Mouse (Mus musculus): ENCODE measurements around the gene Ptf1a. TPM values are rescaled to one million over a fixed set of nuclear protein-coding genes. Genes with fewer than 3 reads are reported as not detected.

Ptf1a gene
- polyA plus RNA-seq, 1 experiment, result 0.28 TPM

DNA sequence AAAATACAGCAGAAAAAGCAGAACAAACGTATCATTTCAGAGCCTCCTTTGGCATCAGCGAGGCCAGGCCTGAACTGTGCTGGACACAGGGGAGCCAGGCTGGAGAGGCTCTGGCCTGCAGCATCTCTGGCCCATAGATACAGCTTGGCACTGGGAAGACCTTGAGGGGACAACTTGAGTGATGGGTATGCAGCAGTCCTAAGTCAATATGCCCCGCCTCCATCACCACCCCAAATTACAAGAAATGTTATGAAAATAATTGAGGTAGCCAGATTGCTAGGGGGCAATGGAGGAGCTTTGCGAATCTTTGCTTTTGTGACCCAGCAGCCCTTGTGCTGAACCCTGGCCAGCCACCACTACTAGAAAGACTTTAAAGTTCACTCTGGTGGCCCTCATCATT is 3.8 kb downstream of the Ptf1a start:
- no peaks in the 10 kb centered on the region for H3K36me3 ChIP-seq (ENCODE audit: control insufficient read depth, insufficient read depth, low read length)
- no peak overlapping the region for H3K27ac ChIP-seq (ENCODE audit: control insufficient read depth, insufficient read depth, low read length)
- H3K27me3 ChIP-seq (ENCODE audit: control insufficient read depth, insufficient read depth, low read length), result peaks cover 22% of the 10 kb centered on the region
- no peak for DNase-seq
- TF ChIP-seq POLR2A (IDR thresholded peaks at IDR 0.05; ENCODE audit: control insufficient read depth, extremely low read depth, insufficient read depth, low read length, poor library complexity), result no peak
- TF ChIP-seq CTCF (IDR thresholded peaks at IDR 0.05; ENCODE audit: borderline replicate concordance, control insufficient read depth, extremely low read depth, insufficient read depth, low read length, poor library complexity), result no peak
- H3K4me1 ChIP-seq (replicated peaks; ENCODE audit: control insufficient read depth, insufficient read depth, low read length), result no peaks in the 10 kb centered on the region
- WGBS, result 33% methylated on average over 4 of the region's 4 CpGs
- no peak overlapping the region for H3K4me3 ChIP-seq (ENCODE audit: control insufficient read depth, insufficient read depth, low read length)

- Histone ChIP-seq H3K4me1 (replicated peaks; ENCODE audit: control insufficient read depth, insufficient read depth, low read length) (no peaks in the 10 kb centered on the region), H3K36me3 (ENCODE audit: control insufficient read depth, insufficient read depth, low read length) (no peaks in the 10 kb centered on the region), H3K27me3 (ENCODE audit: control insufficient read depth, insufficient read depth, low read length) (peaks cover 11% of the 10 kb centered on the region), H3K4me3 (ENCODE audit: control insufficient read depth, insufficient read depth, low read length) (no peak overlapping the region), H3K27ac (ENCODE audit: control insufficient read depth, insufficient read depth, low read length) (no peak overlapping the region)
- 8% methylated on average over 19 of the region's 19 CpGs for WGBS
- TF ChIP-seq POLR2A (IDR thresholded peaks at IDR 0.05; ENCODE audit: control insufficient read depth, extremely low read depth, insufficient read depth, low read length, poor library complexity), result no peak
- TF ChIP-seq CTCF (IDR thresholded peaks at IDR 0.05; ENCODE audit: borderline replicate concordance, control insufficient read depth, extremely low read depth, insufficient read depth, low read length, poor library complexity), result no peak
- DNase-seq, result no peak
Observed at GRCm38 (mm10) chr2:19452531-19453055, 7.1 kb downstream of the Ptf1a start.

- 7% methylated on average over 5 of the region's 5 CpGs for WGBS
- no peak for TF ChIP-seq POLR2A (IDR thresholded peaks at IDR 0.05; ENCODE audit: control insufficient read depth, extremely low read depth, insufficient read depth, low read length, poor library complexity)
- peaks cover 4% of the 10 kb centered on the region for H3K27me3 ChIP-seq (ENCODE audit: control insufficient read depth, insufficient read depth, low read length)
Observed at GRCm38 (mm10) chr2:19455228-19455627, 9.8 kb downstream of the Ptf1a start.

GRCm38 (mm10) chr2:19455857-19456482 is 10.5 kb downstream of the Ptf1a start:
- no peak for TF ChIP-seq POLR2A (IDR thresholded peaks at IDR 0.05; ENCODE audit: control insufficient read depth, extremely low read depth, insufficient read depth, low read length, poor library complexity)
- TF ChIP-seq CTCF (IDR thresholded peaks at IDR 0.05; ENCODE audit: borderline replicate concordance, control insufficient read depth, extremely low read depth, insufficient read depth, low read length, poor library complexity), result no peak
- DNase-seq, result no peak
- Histone ChIP-seq H3K4me3 (ENCODE audit: control insufficient read depth, insufficient read depth, low read length) (no peak overlapping the region), H3K27ac (ENCODE audit: control insufficient read depth, insufficient read depth, low read length) (no peak overlapping the region), H3K27me3 (ENCODE audit: control insufficient read depth, insufficient read depth, low read length) (peaks cover 4% of the 10 kb centered on the region), H3K36me3 (ENCODE audit: control insufficient read depth, insufficient read depth, low read length) (no peaks in the 10 kb centered on the region), H3K4me1 (replicated peaks; ENCODE audit: control insufficient read depth, insufficient read depth, low read length) (no peaks in the 10 kb centered on the region)
- WGBS, result 23% methylated on average over 10 of the region's 10 CpGs

More at GRCm38 (mm10) chr2:19455228-19455627, 9.8 kb downstream of the Ptf1a start:
- Histone ChIP-seq H3K36me3 (ENCODE audit: control insufficient read depth, insufficient read depth, low read length) (no peaks in the 10 kb centered on the region), H3K4me1 (replicated peaks; ENCODE audit: control insufficient read depth, insufficient read depth, low read length) (no peaks in the 10 kb centered on the region), H3K4me3 (ENCODE audit: control insufficient read depth, insufficient read depth, low read length) (no peak overlapping the region), H3K27ac (ENCODE audit: control insufficient read depth, insufficient read depth, low read length) (no peak overlapping the region)
- DNase-seq, result no peak

- Histone ChIP-seq H3K4me1 (replicated peaks; ENCODE audit: control insufficient read depth, insufficient read depth, low read length) (no peaks in the 10 kb centered on the region), H3K36me3 (ENCODE audit: control insufficient read depth, insufficient read depth, low read length) (no peaks in the 10 kb centered on the region), H3K27ac (ENCODE audit: control insufficient read depth, insufficient read depth, low read length) (no peak overlapping the region), H3K4me3 (ENCODE audit: control insufficient read depth, insufficient read depth, low read length) (no peak overlapping the region), H3K27me3 (ENCODE audit: control insufficient read depth, insufficient read depth, low read length) (no peaks in the 10 kb centered on the region)
- 57% methylated on average over 2 of the region's 2 CpGs for WGBS
- no peak for DNase-seq
- TF ChIP-seq POLR2A (IDR thresholded peaks at IDR 0.05; ENCODE audit: control insufficient read depth, extremely low read depth, insufficient read depth, low read length, poor library complexity), result no peak
- no peak for TF ChIP-seq CTCF (IDR thresholded peaks at IDR 0.05; ENCODE audit: borderline replicate concordance, control insufficient read depth, extremely low read depth, insufficient read depth, low read length, poor library complexity)
Observed at GRCm38 (mm10) chr2:19458785-19459184, 13.3 kb downstream of the Ptf1a start.

DNA sequence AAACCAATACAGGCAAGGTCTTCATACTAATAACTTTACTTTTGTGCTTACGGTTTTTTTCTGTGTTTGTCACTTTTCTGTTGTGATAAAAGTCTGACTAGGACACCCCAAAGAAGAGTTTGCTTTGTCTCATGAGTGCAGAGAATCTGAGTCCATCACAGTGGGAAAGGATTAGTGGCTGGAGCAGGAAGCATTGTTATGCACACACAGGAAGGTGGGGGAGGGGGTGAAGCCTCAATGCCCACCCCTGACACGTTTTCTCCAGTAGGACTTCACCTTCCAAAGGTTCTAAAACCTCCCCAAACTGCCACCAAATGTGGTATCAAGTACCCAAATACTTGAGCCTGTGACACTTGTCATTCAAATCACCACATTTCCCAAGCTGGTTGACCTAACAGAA is 16.5 kb downstream of the Ptf1a start:
- 42% methylated on average over 2 of the region's 2 CpGs for WGBS
- no peak overlapping the region for H3K4me3 ChIP-seq (ENCODE audit: control insufficient read depth, insufficient read depth, low read length)
- TF ChIP-seq CTCF (IDR thresholded peaks at IDR 0.05; ENCODE audit: borderline replicate concordance, control insufficient read depth, extremely low read depth, insufficient read depth, low read length, poor library complexity) (no peak), POLR2A (IDR thresholded peaks at IDR 0.05; ENCODE audit: control insufficient read depth, extremely low read depth, insufficient read depth, low read length, poor library complexity) (no peak)

DNA sequence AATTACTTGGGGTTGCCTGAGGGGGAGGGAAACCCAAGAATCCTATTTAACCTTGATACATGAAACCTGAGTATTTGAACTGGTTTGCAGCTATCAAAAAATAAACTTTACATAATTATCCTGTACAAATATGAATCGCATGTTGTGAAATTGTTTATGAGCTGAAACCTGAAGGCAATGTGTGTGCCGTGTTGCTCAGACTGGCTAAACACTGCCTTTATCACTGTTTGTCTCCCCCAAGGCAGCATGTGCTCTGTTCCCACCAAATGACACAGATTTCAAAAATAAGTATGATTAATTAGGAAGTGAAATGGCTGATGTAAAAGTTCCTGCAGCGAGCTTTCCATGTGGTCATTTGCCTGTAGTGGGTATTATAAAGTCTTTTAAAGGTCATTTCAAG is 44.8 kb downstream of the Ptf1a start:
- TF ChIP-seq POLR2A (IDR thresholded peaks at IDR 0.05; ENCODE audit: control insufficient read depth, extremely low read depth, insufficient read depth, low read length, poor library complexity), result no peak
- no peak for TF ChIP-seq CTCF (IDR thresholded peaks at IDR 0.05; ENCODE audit: borderline replicate concordance, control insufficient read depth, extremely low read depth, insufficient read depth, low read length, poor library complexity)
- Histone ChIP-seq H3K27me3 (ENCODE audit: control insufficient read depth, insufficient read depth, low read length) (no peaks in the 10 kb centered on the region), H3K27ac (ENCODE audit: control insufficient read depth, insufficient read depth, low read length) (no peak overlapping the region), H3K36me3 (ENCODE audit: control insufficient read depth, insufficient read depth, low read length) (no peaks in the 10 kb centered on the region), H3K4me1 (replicated peaks; ENCODE audit: control insufficient read depth, insufficient read depth, low read length) (no peaks in the 10 kb centered on the region), H3K4me3 (ENCODE audit: control insufficient read depth, insufficient read depth, low read length) (no peak overlapping the region)
- WGBS, result 86% methylated on average over 3 of the region's 3 CpGs
- no peak for DNase-seq

More for the DNA sequence above, 16.5 kb downstream of the Ptf1a start:
- Histone ChIP-seq H3K27ac (ENCODE audit: control insufficient read depth, insufficient read depth, low read length) (no peak overlapping the region), H3K4me1 (replicated peaks; ENCODE audit: control insufficient read depth, insufficient read depth, low read length) (no peaks in the 10 kb centered on the region), H3K27me3 (ENCODE audit: control insufficient read depth, insufficient read depth, low read length) (no peaks in the 10 kb centered on the region), H3K36me3 (ENCODE audit: control insufficient read depth, insufficient read depth, low read length) (no peaks in the 10 kb centered on the region)
- no peak for DNase-seq

Other genes starting within 250 kb of the Ptf1a start
- gene Armc3, start 246.4 kb upstream of the Ptf1a start, polyA plus RNA-seq (2012; rRNA removed), result 0.05 and 0.11 TPM in 2 replicates
- gene Msrb2, start 74.2 kb upstream of the Ptf1a start, polyA plus RNA-seq (2012; rRNA removed), result 15.6 and 20.6 TPM in 2 replicates
- not detected in 2 replicates for gene 4921504E06Rik, start 108.3 kb downstream of the Ptf1a start, polyA plus RNA-seq (2012; rRNA removed)
- gene Otud1, start 212.1 kb downstream of the Ptf1a start, polyA plus RNA-seq (2012; rRNA removed), result 16.1 and 33.1 TPM in 2 replicates